Mouse (Mus musculus): ENCODE measurements at regions not wholly inside any gene's neighbourhood (a gene's known extent, or its start where the extent isn't known, plus 50 kb on each side); places are given as distances from the start of the nearest gene placed in this dataset.

DNA sequence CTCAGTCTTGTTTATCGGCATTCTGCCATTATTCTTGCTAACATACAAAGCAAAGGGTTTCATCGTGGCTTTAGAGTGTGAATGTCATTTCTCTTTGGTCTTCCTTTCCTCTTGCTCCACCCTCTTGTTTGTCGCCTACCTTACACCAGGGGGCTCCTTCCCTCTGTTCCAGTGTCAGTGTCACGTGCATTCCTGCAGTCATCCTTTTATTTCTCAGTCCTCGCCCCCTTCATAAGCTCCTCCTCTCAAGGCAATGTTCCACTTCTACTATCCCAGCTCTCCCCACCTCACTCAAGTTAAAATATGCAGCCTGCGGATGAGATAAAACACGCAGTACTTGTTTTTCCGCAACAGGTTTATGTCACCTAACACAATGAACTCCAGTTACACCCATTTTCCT is 489.8 kb upstream of the Arpp21 start:
- peak; percentile 7 for DNase-seq (ENCODE audit: low read depth, low spot score)

DNA sequence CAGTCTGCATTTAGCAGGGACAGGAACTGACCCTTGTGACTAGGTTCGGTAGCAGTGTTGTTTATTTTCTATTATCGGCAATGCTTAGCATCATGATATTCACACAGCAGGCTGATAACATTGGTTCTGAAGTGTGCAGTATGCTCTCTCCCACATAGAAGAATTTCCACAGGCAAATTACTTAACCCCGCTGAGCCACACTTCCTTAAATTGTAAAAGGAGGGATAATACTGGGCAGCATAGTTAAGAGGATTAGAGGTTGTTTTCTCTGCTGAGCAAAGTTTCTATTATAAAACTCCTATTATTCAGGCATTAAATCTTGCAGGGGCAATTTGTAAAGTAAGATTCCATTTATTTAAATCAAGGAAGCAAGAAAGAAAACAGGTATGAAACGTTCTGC is 489.4 kb upstream of the Arpp21 start:
- DNase-seq (ENCODE audit: low read depth, low spot score), result no peak

DNA sequence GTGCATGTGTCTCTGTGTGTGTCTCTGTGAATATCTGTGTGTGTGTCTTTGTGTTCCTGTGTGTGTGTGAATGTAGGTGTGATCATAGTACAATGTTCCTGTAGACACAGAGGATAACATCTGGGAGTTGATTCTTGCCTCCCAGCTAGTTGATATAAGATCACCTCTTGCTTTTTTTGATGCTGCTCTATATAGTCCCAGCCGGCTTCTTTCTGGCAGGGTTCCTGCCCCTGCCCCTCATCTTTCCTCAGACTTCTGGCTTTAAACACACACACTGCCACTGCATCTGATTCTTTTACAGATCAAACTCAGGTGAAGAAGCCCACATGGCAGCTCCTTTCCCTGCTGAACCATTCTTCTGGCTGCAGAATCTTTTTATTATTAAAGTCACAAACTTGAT is 487.6 kb upstream of the Arpp21 start:
- no peak for DNase-seq (ENCODE audit: low read depth, low spot score)

DNA sequence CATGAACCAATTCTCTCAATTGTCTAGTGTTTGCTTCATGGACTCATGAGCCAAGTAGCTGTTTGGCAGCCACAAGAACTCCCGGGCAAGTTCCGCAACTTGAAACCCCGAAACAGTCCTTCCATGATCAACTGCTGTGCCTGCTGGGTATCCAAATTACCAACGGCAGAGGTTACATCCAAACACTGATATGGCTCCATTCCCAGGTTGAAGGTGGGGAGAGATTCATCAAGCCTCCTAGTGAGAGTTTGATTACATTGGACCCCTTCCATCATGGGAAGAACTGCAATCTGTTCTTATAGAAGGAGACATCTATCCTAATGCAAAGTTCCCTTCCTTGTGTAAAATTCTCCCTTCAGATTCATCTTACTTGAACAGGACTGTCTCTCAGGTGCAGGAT is 486.8 kb upstream of the Arpp21 start:
- no peak for DNase-seq (ENCODE audit: low read depth, low spot score)

DNA sequence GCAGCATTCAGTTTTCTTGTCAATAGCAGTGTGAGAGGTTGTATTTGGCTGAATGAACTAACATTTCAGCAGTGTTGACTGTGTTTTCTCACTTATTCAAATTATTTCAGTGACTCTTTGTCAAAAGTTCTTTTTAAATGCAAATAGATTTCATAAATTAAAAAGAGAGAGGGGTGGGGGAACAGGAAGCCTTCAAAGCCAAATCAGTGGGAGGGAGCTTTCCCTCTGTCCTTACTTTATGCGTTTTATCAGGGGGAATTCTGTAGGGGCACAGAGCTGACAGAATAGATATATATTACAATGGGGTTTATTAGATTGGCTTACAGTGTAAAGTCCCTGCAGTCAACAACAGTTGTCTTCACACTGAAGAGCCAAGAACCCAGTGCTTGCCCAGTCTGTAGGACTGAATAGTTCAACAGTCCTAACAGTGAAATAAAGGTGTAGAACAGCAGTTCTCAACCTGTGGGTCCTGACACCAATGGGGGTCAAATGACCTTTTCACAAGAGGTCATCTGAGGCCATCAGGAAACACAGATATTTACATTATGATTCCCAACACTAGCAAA is 479.5 kb upstream of the Arpp21 start:
- no peak for DNase-seq (ENCODE audit: low read depth, low spot score)

DNA sequence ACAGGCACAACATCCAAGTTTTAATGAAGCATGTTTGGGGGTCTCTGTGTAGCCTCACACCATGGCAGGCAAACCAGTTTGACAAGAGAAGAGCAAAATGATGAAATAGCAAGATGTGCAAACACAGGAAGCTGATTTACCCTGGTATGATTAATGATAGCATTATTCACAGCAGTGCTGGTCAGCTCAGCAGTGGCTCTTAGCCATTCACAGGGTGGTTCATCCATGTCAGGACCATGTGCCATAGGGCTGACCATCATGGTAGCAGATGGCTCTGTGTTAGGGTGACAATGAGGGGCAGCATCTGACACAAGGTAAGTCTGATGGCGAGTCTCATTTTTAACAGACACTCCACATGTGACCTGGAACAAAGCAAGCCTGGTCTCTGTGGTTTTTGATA is 443.1 kb upstream of the Arpp21 start:
- no peak for DNase-seq (ENCODE audit: low read depth, low spot score)

DNA sequence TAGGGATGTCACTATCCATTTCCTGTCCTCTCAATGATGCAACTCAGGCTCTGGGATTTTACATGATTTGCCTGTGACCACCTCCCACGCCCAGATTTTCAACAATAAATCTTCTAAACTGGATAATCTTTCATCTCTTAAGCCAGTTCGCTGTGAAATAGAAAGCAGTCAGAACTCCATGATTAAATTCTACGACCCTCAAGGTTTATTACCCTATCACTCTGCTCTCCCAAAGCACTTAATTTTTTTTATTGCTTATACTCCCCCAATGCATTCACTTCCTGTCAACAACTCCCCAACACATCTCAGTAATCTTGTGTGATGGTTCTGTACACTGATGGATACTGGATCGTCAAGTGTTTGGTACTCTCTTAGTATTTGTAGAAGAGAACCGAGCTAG is 439.5 kb upstream of the Arpp21 start:
- DNase-seq (ENCODE audit: low read depth, low spot score), result no peak

All from WW6 (cell line).